Mouse (Mus musculus) right cerebral cortex, adult 18-20 months (tissue): ENCODE data around the gene Cenpf.

Experiments used
- DNase-seq: peaks from one replicate; pipeline ENCODE4 v3.0.0; 2022; ENCODE audit warnings: mixed read lengths

Gene Cenpf

DNA sequence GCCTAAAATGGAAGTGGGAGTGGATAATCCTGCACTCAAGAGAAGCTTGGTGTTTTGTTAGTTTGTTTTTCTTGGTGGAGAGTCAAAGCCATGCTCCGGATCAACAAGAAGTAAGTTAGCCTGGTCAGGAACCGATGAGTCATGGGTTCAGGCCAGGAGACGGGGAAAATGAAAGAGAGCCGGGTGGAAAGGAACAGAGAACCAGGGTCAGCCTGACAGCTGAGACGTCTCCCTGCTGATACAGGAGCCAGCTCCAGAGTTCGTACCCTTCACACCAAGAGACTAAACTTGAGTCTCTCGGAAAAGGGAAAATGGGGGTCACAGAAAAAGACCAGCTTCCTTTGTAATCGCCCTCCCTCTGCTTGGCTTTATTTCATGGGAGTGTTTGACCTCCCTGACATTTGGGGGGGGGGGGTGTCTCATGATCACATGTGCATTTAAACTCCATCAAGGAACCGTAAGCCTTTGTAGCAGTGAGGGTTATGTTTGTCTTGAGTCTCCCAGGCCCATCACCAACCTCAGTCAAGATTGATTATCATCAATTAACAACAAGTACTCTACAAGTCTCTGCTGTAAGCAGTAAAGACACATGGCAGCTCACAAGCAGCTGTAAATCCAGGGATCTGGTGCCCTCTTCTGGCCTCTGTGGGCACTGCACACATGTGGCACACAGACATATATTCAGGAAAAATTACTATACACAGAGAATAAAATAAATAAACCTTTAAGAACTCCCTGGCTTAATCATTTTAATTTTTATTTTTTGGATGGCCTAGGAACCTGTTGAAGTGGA is 59.7 kb downstream of the Cenpf start:
- no peak for DNase-seq

DNA sequence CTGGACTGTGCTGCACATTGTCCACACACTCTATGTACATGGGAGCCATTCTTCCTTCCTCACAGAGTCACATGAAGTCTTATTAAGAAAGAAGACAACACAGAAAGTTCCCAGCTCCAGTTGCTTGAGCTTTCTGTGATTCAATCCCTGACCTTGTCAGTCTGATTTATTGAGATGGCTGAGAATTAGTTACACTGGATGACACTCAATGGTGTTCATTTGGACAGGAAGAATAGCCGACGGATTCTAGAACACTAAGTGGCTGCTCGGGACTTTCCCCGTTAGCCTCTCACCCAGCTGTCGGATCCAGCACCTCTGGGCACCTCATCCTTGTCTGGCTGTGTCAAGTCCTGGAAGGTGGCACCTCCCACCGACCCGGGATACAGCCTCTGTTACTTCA is 63.1 kb downstream of the Cenpf start:
- DNase-seq, result no peak

DNA sequence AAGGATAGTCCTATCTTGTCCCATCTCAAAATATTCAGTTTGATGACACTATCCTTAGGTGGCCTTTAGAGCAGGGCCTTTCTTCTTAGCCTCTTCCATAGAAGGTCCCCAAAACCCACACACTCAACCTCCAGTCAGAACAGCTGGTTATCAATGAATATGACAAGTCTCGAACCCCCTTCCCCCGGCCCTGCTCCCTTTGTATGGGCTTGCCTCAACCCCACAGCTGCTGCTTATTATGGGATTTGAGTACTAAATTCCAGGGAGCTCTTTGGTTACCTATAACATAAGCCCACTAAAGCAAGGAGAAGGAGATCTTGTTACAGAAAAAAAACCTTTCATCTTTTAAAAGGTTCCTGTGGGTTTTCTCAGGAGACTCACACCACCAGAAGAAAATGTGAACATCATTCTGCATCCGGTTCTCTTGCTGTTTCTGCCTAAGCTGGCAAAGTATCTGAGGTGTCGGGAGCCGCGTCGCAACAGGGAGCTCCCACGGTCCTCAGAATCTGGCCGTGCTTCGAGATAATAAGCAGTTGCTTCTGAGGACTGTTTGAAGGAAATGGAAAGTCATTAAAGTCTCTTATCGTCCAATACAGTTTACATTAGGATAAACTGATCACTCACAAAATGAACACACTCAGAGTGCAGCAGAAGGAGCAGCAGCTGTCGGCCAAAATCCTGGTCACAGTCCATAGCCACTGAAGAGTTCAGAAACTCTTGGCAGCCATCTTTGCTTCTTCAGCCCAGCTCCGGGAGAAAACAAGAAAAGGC is 68.7 kb downstream of the Cenpf start:
- no peak for DNase-seq

DNA sequence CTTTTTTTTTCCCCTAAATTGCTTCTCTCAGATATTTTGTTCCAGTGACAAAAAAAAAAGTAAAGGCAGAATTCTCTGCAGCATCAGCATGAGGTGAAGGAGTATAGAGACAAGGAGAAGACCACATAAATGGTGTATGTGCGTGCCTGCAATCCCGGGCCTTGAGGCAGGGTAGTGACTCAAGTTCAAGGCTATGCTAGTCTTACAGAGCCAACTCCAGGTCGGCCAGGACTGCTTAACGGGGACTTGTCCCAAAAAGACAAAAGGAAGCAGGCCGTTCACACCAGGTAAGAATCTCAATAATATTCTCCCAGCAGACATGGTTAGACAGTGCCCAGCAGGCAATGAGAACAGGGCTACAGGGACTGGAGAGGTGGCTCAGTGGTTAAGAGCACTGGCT is 70.5 kb downstream of the Cenpf start:
- no peak for DNase-seq

DNA sequence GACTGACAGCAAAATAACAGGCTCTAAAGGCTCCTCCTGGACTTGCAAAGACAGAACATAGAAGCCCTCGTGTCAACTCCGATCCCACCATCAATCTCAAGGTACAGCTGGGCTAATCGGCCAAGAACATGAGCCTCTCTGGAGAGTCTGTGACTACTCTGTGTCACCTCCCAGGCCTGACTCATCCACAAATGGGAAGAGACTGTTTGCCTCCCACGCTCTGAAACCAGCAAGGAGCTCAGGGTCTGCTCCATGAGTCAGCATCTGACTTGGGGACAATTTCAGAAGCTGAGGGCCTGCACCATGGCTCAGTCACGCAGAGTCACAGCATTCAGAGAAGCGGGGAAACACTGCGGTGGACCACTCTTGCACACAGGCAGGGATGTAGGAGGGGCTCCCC is 72.6 kb downstream of the Cenpf start:
- DNase-seq, result peak; percentile 72

DNA sequence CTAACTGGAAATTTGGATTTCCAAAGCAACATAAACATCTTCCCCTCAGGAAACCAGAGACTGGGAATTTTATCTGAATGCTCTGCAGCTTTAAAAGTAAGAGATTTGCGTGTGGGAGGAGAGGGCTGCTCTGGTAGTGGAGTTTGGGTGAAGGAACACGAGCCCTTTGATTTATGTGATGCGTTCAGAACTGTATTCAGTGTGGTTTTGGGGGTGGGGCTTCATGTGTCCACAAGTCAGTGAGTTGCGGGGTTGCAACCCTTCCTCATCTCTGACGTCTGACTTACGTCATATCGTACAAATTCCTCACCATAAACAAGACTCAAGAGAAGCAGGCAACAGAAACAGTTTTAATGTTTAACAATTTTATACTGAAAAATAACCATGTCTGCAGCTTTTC is 74.8 kb downstream of the Cenpf start:
- no peak for DNase-seq

DNA sequence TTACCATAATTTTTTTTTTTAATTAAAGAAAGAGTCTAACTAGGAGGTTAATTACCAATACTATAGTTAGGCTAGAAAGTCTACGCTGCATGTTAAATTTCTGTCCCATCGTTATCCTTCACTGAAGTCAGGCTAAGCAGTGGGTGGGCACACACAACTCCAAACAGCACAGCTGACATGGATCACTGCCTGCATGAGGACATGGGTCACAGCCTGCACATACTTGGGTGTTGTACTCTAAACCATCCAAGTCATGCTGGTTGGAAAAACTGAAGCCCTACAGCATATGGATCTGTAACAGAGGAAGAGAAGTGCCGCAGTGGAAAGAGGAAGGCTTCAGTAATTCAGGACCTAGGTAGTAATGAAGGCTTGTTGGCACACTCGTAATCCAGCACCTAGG is 76.1 kb downstream of the Cenpf start:
- no peak for DNase-seq

DNA sequence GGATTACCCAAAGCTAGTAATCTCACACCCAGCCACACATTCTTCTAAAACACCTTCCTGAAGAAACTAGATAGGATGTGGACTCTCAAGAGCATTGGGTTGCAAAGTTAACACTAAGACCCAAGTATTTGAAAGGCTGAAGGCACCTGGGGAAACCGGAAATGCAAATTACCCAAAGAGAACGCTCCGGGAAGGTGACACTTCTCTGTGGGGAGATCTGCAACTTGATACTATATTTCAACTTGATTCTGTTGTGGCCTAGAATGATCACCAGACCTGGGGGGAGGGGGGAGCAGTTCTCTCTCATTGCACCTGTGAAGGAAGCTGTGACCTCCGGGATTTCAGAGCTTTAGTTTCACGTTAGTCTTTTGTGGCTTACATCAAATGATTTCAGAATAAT is 79.2 kb downstream of the Cenpf start:
- DNase-seq, result no peak

DNA sequence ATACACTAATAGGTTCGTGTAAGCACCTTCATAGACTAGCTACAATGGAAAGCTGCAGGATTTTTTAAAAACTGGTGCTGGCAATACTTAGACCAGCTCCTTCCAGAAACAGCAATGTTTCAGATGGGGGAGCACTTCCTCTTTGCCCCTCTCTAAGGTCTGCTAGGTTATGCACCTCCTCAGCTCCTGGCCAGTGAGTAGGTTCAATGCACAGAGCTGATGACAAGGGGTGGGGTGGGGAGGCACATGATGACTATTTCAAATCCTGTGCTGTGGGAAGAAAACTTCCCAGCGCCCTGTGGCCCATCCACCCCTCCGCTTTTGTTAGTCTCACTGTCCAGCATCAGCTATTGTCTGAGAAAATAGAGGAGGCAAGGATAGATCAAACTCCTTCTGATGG is 79.8 kb downstream of the Cenpf start:
- DNase-seq, result no peak

DNA sequence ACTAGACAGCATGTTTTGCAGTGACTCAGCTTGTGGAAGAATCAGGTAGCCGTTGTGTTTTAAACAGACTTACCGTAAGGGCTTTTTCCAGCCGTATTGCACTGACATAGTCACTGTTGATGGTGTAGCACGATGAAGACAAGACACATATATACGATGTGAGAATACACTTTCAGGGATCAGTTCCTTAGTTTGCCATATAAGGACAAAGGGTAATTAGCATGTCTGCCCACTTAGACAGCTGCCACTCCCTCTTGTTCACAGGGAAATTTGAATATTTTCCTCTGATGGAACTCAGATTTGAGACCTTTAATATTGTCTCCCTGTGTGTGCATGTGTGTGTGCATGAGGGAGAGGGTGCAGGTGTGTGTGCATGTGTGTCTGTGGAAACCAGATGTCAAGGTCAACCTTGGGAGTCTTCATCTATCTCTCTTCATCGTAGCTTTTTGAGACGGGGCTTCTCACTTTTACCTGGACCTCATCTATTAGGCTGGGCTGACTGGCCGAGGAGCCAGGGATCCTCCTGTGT is 82.2 kb downstream of the Cenpf start:
- no peak for DNase-seq

DNA sequence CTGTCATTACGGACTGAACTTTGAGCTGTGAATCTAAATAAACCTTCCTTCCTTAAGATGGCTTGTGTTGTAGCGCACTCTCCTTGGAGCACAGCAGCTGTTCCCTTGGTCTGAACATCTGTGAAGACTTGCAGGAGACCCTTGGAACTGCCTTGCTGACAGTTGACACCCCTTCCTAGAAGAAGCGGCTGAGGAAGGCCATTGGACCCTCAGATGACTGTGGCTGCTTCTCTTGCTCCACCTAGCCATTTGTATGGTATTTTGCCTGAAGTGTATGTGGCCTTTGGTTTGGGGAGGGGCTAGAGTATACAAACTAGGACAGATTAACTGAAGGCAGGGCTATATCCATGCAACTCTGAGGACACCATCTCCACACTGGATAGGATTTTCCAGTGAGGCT is 90.8 kb downstream of the Cenpf start:
- no peak for DNase-seq
